Mouse (Mus musculus) kidney, embryonic 15.5 days (tissue): ENCODE data around the gene Car3. TPM values are rescaled to one million over a fixed set of nuclear protein-coding genes. Genes with fewer than 3 reads are reported as not detected.

Experiments used
- ATAC-seq: fragments of 200-750 bp; cut with Nextera tagmentation; replicated peaks from 2 replicates; pipeline ENCODE4 v1.8.0; 2017; ENCODE audit warnings: moderate TSS enrichment; ENCODE audit not compliant: low FRiP score
- H3K27ac ChIP-seq: fragments of 300-500 bp; sonication (generic); 2 replicates; pipeline ENCODE4 v1.5.1; 2015; ENCODE audit warnings: mild to moderate bottlenecking, inconsistent platforms
- H3K27me3 ChIP-seq: fragments of 300-500 bp; sonication (generic); 2 replicates; pipeline ENCODE4 v1.6.1; 2015; ENCODE audit warnings: inconsistent platforms
- H3K36me3 ChIP-seq: fragments of 300-500 bp; sonication (generic); 2 replicates; pipeline ENCODE4 v1.6.1; 2015; ENCODE audit warnings: inconsistent platforms
- H3K4me1 ChIP-seq: fragments of 300-500 bp; sonication (generic); 2 replicates; pipeline ENCODE4 v1.6.1; 2015; ENCODE audit warnings: inconsistent platforms
- H3K4me2 ChIP-seq: fragments of 300-500 bp; sonication (generic); 2 replicates; pipeline ENCODE4 v1.6.1; 2015; ENCODE audit warnings: moderate library complexity, mild to moderate bottlenecking, inconsistent platforms
- H3K4me3 ChIP-seq: fragments of 300-500 bp; sonication (generic); replicated peaks from 2 replicates; pipeline ENCODE4 v1.5.1; 2015; ENCODE audit warnings: mild to moderate bottlenecking, inconsistent platforms
- H3K9ac ChIP-seq: fragments of 300-500 bp; sonication (generic); 2 replicates; pipeline ENCODE4 v1.6.1; 2015; ENCODE audit warnings: mild to moderate bottlenecking, inconsistent platforms
- H3K9me3 ChIP-seq: fragments of 300-500 bp; sonication (generic); replicated peaks from 2 replicates; pipeline ENCODE4 v1.6.1; 2016; ENCODE audit warnings: inconsistent platforms
- WGBS: fragments of 180-500 bp; shearing (Covaris S2); methylation state at CpG from one replicate; pipeline ENCODE4 v1.1.7; 2015; ENCODE audit warnings: mixed read lengths; 5-methylcytosine and 5-hydroxymethylcytosine counted together
- polyA plus RNA-seq: library from polyadenylated mRNA; unstranded; fragments of >200 nt; fragmentation: Nextera tagmentation; extraction: Ambion mirVana; gene quantifications from 2 replicates; pipeline ENCODE4 v1.2.1, GENCODE M21; 2015

Car3 gene
- polyA plus RNA-seq, 1 experiment from 2014 or later = 39.6 TPM

DNA sequence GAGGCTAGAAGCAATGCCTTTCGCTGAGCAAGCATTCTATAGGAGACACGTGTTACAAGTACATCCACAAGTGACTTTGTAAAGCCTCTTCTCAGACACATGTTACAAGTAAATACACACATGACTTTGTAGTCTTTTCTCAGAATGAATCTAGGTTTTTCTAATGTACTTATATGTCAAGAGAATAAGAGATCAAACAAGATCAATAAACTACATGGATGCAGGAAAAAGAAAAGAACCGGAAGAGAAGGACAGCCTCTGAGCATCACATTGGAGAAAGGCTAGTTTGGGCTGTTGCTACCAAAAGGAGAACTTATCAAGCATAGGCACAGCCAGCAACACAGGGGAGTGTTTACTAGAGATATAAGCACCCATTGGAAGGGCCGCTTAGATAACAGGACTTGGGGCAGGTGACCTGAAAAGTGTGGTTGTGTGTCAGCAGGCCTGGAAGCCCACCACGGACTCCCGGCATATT lies 15.5 kb downstream of the Car3 start:
- peak; percentile 77; the same call in 1 of the 2 replicates for ATAC-seq
- 87% methylated on average over 6 of the region's 6 CpGs for WGBS
- H3K4me2 ChIP-seq = no peak overlapping the region

DNA sequence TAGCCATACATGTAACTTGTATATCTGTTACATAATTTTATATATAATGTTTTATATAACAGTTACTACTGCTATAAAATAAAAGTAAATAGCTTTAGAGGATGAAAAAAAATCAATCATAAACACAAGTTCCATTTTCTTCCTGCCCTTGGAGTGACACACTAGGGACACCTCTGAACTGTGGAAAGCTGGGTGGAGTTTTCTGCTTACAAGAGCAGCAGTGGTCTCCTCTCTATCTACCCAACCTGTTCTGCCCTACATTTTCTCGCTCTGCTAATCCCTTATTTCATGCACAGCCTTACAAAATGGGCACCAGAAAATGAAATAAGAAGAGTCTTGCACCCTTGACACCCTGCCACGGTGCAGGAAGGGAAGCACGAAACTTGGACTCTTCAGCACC lies 16.0 kb downstream of the Car3 start:
- Histone ChIP-seq H3K27ac (no peak overlapping the region), H3K27me3 (no peaks in the 10 kb centered on the region), H3K4me2 (no peak overlapping the region), H3K36me3 (no peaks in the 10 kb centered on the region), H3K9ac (no peak overlapping the region), H3K4me3 (no peak overlapping the region), H3K4me1 (no peaks in the 10 kb centered on the region), H3K9me3 (no peaks in the 10 kb centered on the region)
- WGBS = 80% methylated on average over 3 of the region's 3 CpGs
- no peak for ATAC-seq

More for the DNA sequence above, 15.5 kb downstream of the Car3 start:
- no peaks in the 10 kb centered on the region for H3K4me1 ChIP-seq
- no peak overlapping the region for H3K9ac ChIP-seq
- no peak overlapping the region for H3K27ac ChIP-seq
- H3K9me3 ChIP-seq = no peaks in the 10 kb centered on the region
- H3K27me3 ChIP-seq = no peaks in the 10 kb centered on the region
- H3K36me3 ChIP-seq = no peaks in the 10 kb centered on the region
- H3K4me3 ChIP-seq = no peak overlapping the region

DNA sequence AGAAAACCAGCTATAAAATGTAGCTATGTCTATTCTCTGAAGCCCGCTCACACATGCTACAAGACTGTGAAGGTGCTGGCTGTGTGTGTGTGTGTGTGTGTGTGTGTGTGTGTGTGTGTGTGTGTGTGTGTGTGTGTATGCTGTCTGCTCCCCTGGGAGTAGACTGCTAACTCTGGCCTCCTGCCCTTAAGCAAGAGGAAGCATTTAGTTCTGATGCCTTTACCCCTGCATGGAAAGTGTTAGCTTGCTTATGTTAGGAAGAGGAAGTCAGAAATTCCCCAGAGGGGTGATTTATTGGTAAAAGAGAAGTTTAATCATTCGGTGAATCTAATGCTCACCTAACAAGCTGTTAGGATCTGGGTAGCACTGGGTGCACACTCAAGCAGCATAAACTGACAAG lies 17.0 kb downstream of the Car3 start:
- Histone ChIP-seq H3K36me3 (no peaks in the 10 kb centered on the region), H3K27ac (no peak overlapping the region), H3K4me2 (no peak overlapping the region), H3K4me1 (no peaks in the 10 kb centered on the region), H3K4me3 (no peak overlapping the region), H3K9me3 (no peaks in the 10 kb centered on the region), H3K27me3 (peaks cover 4% of the 10 kb centered on the region; the same call in 1 of the 2 replicates), H3K9ac (no peak overlapping the region)
- WGBS = 56% methylated on average over 2 of the region's 2 CpGs
- ATAC-seq = no peak

DNA sequence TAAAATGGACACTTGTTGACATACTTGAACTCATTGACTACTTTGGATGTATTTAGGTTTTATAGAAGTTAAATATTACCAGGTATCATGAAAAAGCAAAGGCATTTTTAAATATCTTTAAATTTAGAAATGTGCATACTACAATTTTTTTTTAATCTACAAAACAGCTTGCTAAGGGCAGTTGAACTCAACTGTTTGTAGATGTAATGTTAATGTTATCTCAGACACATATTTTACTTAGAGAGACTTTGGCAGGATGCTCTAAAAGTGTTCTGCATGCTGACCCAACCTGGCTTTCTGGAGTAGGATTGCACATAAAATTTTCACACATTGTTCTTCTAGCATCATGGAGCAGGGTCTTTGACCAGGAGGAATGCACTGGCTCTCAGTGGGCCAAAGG lies 18.7 kb downstream of the Car3 start:
- no peak overlapping the region for H3K4me3 ChIP-seq
- H3K4me2 ChIP-seq = no peak overlapping the region
- peaks cover 11% of the 10 kb centered on the region; the same call in 1 of the 2 replicates for H3K27me3 ChIP-seq
- ATAC-seq = no peak
- peaks cover 3% of the 10 kb centered on the region; the same call in 1 of the 2 replicates for H3K4me1 ChIP-seq
- H3K9me3 ChIP-seq = no peaks in the 10 kb centered on the region
- no peak overlapping the region for H3K9ac ChIP-seq
- H3K36me3 ChIP-seq = no peaks in the 10 kb centered on the region
- no peak overlapping the region for H3K27ac ChIP-seq

DNA sequence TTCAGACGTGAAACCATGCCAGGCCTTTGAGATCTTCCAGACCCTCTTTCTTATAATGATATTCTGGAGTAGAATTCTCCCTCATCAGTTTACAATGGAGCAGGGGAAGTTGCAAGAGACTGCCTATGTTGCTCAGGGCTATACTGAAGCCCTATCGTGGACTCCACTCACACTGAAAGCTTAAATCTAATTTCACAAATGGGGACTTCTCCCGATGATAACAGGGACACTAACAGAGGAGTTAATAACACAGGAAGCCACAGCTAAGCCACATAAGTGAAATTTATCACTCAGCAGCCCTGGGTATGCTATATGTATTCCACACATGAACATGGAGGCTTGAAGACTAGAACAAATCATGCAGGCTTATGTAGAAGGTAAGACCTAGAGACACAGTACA lies 19.4 kb downstream of the Car3 start:
- WGBS = 77% methylated on average over 3 of the region's 3 CpGs
- Histone ChIP-seq H3K27ac (no peak overlapping the region), H3K36me3 (no peaks in the 10 kb centered on the region), H3K4me2 (no peak overlapping the region), H3K9me3 (no peaks in the 10 kb centered on the region), H3K9ac (no peak overlapping the region), H3K4me3 (no peak overlapping the region), H3K27me3 (peaks cover 16% of the 10 kb centered on the region), H3K4me1 (peaks cover 4% of the 10 kb centered on the region; the same call in 1 of the 2 replicates)
- no peak for ATAC-seq

- Histone ChIP-seq H3K4me1 (peaks cover 13% of the 10 kb centered on the region), H3K27ac (no peak overlapping the region), H3K4me3 (no peak overlapping the region), H3K36me3 (no peaks in the 10 kb centered on the region), H3K27me3 (peaks cover 20% of the 10 kb centered on the region), H3K9ac (no peak overlapping the region), H3K9me3 (no peaks in the 10 kb centered on the region), H3K4me2 (no peak overlapping the region)
- no peak for ATAC-seq
These were observed 21.5 kb downstream of the Car3 start for GRCm38 (mm10) chr3:14884826-14885225.

DNA sequence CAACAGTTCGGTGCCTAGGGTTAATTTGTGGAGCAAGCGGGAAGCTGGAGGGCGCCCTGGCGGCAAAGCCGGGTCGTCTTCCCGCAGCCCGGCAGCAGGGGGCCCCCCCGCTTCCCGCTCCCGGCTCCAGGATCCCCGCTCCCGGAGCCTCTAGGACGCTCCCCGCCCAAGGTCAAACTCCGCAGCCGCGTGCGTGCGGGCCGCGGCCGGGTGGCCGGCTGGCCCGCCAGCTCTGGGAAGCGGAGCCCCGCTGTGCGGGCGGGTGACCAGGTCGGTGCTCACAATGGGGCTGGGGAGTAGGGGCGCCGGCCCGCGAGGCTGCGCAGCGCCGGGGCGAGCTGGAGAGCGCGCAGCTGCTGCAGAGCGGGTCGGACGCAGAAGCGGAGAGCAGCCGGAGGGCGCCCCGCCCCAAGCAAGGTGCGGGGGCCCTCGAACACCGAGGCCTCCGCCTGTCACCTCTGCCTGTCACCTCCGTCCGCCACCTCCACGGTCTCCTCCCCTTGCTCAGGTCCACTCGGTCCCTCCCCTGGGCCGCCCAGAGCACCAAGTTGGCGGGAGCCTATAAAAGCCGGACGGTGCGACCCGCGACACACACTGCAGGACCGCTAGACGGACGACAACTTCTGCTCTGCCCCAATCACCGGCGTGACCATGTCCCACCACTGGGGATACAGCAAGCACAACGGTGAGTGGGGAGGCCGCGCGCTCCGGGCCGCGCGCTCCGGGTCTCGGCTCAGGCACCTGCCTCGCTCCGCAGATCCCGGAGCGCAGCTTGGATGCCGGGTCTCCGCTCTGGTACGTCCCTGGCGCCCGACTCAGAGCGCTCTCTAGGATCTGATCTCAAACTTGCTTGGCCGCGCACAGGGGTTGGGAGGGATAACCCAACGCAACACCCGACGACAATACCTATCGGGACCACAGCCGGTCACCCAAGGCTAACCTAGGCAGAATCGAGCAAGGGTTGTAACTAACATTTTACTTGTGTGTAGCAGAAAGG lies 23.1 kb downstream of the Car3 start, which contains the start of gene Car2:
TSS of gene Car2 (plus strand) at position 172 of the 997 bp plus-strand sequence.
- WGBS = under 1% methylated on average over 92 of the region's 95 CpGs
- Histone ChIP-seq H3K9me3 (no peaks in the 10 kb centered on the region), H3K27me3 (peaks cover 20% of the 10 kb centered on the region), H3K4me1 (peaks cover 13% of the 10 kb centered on the region), H3K4me2 (peak within 1 kb of the TSS; percentile 84), H3K4me3 (peak within 1 kb of the TSS; percentile 83), H3K9ac (peak within 1 kb of the TSS; percentile 72), H3K27ac (no peak within 1 kb of the TSS), H3K36me3 (no peaks in the 10 kb centered on the region)
- peak; percentile 93 for ATAC-seq

- Histone ChIP-seq H3K36me3 (no peaks in the 10 kb centered on the region), H3K27me3 (peaks cover 20% of the 10 kb centered on the region), H3K4me3 (peak overlapping the region; percentile 83), H3K27ac (no peak overlapping the region), H3K4me1 (peaks cover 13% of the 10 kb centered on the region), H3K9me3 (no peaks in the 10 kb centered on the region), H3K4me2 (peak overlapping the region; percentile 84), H3K9ac (peak overlapping the region; percentile 72; the same call in 1 of the 2 replicates)
- no peak for ATAC-seq
- 41% methylated on average over 11 of the region's 11 CpGs for WGBS
These were observed 23.9 kb downstream of the Car3 start for GRCm38 (mm10) chr3:14887134-14887666.

- H3K27me3 ChIP-seq = peaks cover 20% of the 10 kb centered on the region
- peaks cover 13% of the 10 kb centered on the region for H3K4me1 ChIP-seq
- 83% methylated on average over 10 of the region's 10 CpGs for WGBS
- no peaks in the 10 kb centered on the region for H3K9me3 ChIP-seq
- H3K9ac ChIP-seq = no peak overlapping the region
- H3K27ac ChIP-seq = no peak overlapping the region
- no peak for ATAC-seq
- H3K4me2 ChIP-seq = peak overlapping the region; percentile 84
- H3K36me3 ChIP-seq = no peaks in the 10 kb centered on the region
- H3K4me3 ChIP-seq = peak overlapping the region; percentile 83; the same call in 1 of the 2 replicates
These were observed 24.5 kb downstream of the Car3 start for GRCm38 (mm10) chr3:14887686-14888295.

DNA sequence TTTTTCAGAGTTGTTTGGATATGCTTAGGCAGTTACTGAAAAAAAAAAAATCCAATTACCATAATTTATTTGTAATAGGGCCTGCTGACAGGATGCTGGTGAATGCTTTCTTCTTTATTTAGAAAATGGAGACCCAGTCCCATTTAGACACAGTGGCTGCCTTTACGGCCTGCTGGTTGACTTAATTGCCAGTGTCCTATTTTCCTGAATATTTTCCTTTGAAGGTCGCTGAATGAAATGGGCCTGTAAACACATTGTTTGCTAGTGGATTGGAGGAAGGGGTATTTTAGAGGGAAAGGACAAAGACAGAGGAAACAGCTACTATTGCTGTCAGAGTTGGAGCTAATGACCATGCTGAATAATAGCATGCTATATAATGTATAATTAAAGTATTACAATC lies 25.2 kb downstream of the Car3 start:
- no peak overlapping the region for H3K9ac ChIP-seq
- no peak overlapping the region for H3K4me2 ChIP-seq
- H3K36me3 ChIP-seq = no peaks in the 10 kb centered on the region

GRCm38 (mm10) chr3:14889085-14889484 lies 25.8 kb downstream of the Car3 start:
- peak overlapping the region; percentile 41; the same call in 1 of the 2 replicates for H3K27ac ChIP-seq
- peaks cover 20% of the 10 kb centered on the region for H3K27me3 ChIP-seq
- no peaks in the 10 kb centered on the region for H3K9me3 ChIP-seq
- H3K9ac ChIP-seq = no peak overlapping the region
- H3K4me3 ChIP-seq = no peak overlapping the region; the same call in 1 of the 2 replicates
- ATAC-seq = no peak
- H3K4me1 ChIP-seq = peaks cover 13% of the 10 kb centered on the region
- H3K36me3 ChIP-seq = no peaks in the 10 kb centered on the region
- no peak overlapping the region for H3K4me2 ChIP-seq
- 71% methylated on average over 2 of the region's 2 CpGs for WGBS

More for the DNA sequence above, 25.2 kb downstream of the Car3 start:
- 40% methylated on average over 2 of the region's 2 CpGs for WGBS
- Histone ChIP-seq H3K27me3 (peaks cover 20% of the 10 kb centered on the region), H3K27ac (no peak overlapping the region), H3K4me3 (no peak overlapping the region), H3K4me1 (peaks cover 13% of the 10 kb centered on the region), H3K9me3 (no peaks in the 10 kb centered on the region)
- no peak for ATAC-seq
